Mouse (Mus musculus) A20 (cell line): ENCODE data around the gene Lrrc28.

Source experiments
- DNase-seq: peaks from one replicate; pipeline ENCODE4 v3.0.0-alpha.2; 2011; ENCODE audit warnings: low read depth, low spot score

Gene Lrrc28

GRCm38 (mm10) chr7:67596322-67596721, 48.7 kb downstream of the Lrrc28 start:
- no peak for DNase-seq

GRCm38 (mm10) chr7:67593902-67594301, 51.2 kb downstream of the Lrrc28 start:
- no peak for DNase-seq

- no peak for DNase-seq
Measured at GRCm38 (mm10) chr7:67592670-67593069, 52.4 kb downstream of the Lrrc28 start.

GRCm38 (mm10) chr7:67588743-67589142, 56.3 kb downstream of the Lrrc28 start:
- no peak for DNase-seq

GRCm38 (mm10) chr7:67586479-67586878, 58.6 kb downstream of the Lrrc28 start:
- DNase-seq = no peak

GRCm38 (mm10) chr7:67583852-67584251, 61.2 kb downstream of the Lrrc28 start:
- no peak for DNase-seq

GRCm38 (mm10) chr7:67578783-67579482, 66.1 kb downstream of the Lrrc28 start:
- DNase-seq = no peak

- no peak for DNase-seq
Measured at GRCm38 (mm10) chr7:67578044-67578443, 67.0 kb downstream of the Lrrc28 start.

GRCm38 (mm10) chr7:67566510-67567237, 78.4 kb downstream of the Lrrc28 start:
- no peak for DNase-seq

GRCm38 (mm10) chr7:67565132-67565531, 79.9 kb downstream of the Lrrc28 start:
- no peak for DNase-seq

GRCm38 (mm10) chr7:67562176-67562575, 82.9 kb downstream of the Lrrc28 start:
- no peak for DNase-seq

- no peak for DNase-seq
Measured at GRCm38 (mm10) chr7:67559486-67559885, 85.6 kb downstream of the Lrrc28 start.

GRCm38 (mm10) chr7:67558230-67558629, 86.8 kb downstream of the Lrrc28 start:
- DNase-seq = no peak

GRCm38 (mm10) chr7:67554863-67555262, 90.2 kb downstream of the Lrrc28 start:
- DNase-seq = no peak

- DNase-seq = no peak
Measured at GRCm38 (mm10) chr7:67551242-67551641, 93.8 kb downstream of the Lrrc28 start.

GRCm38 (mm10) chr7:67549073-67549561, 96.0 kb downstream of the Lrrc28 start:
- peak; percentile 74 for DNase-seq

- DNase-seq = no peak
Measured at GRCm38 (mm10) chr7:67548599-67549041, 96.4 kb downstream of the Lrrc28 start.

- peak; percentile 84 for DNase-seq
Measured at GRCm38 (mm10) chr7:67546282-67546681, 98.8 kb downstream of the Lrrc28 start.

- DNase-seq = no peak
Measured at GRCm38 (mm10) chr7:67544586-67544985, 100.5 kb downstream of the Lrrc28 start.

GRCm38 (mm10) chr7:67543641-67544040, 101.4 kb downstream of the Lrrc28 start:
- no peak for DNase-seq

- no peak for DNase-seq
Measured at GRCm38 (mm10) chr7:67536588-67537372, 108.3 kb downstream of the Lrrc28 start.

- no peak for DNase-seq
Measured at GRCm38 (mm10) chr7:67535941-67536340, 109.1 kb downstream of the Lrrc28 start.
